Mouse (Mus musculus) hindlimb bud, embryonic 11.5 days (tissue): ENCODE data around the gene Klhl8.

Experiments
- DNase-seq: peaks from one replicate; pipeline ENCODE4 v3.0.0-alpha.2; 2012; ENCODE audit warnings: low read depth, low spot score; ENCODE audit errors: extremely low spot score

The Klhl8 gene

DNA sequence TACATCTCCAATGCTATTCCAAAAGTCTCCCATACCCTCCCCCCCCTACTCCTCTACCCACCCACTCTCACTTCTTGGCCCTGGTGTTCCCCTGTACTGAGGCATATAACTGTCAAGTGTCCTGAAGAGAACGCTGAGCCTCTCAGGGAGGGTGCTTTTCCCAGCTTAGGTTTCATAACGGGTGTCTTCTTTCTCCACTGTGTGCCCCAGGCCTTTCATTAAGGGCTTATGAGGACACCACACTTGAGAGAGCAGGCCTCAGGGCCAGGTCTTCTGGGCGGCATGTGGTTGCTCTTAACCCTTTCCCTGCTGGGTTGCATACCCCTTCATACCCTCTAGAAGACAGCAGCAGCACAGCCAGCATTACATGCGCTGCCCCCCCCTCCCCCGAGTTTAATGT lies 64.5 kb downstream of the Klhl8 start:
- no peak for DNase-seq

GRCm38 (mm10) chr5:103846154-103846551 lies 64.9 kb downstream of the Klhl8 start:
- no peak for DNase-seq

DNA sequence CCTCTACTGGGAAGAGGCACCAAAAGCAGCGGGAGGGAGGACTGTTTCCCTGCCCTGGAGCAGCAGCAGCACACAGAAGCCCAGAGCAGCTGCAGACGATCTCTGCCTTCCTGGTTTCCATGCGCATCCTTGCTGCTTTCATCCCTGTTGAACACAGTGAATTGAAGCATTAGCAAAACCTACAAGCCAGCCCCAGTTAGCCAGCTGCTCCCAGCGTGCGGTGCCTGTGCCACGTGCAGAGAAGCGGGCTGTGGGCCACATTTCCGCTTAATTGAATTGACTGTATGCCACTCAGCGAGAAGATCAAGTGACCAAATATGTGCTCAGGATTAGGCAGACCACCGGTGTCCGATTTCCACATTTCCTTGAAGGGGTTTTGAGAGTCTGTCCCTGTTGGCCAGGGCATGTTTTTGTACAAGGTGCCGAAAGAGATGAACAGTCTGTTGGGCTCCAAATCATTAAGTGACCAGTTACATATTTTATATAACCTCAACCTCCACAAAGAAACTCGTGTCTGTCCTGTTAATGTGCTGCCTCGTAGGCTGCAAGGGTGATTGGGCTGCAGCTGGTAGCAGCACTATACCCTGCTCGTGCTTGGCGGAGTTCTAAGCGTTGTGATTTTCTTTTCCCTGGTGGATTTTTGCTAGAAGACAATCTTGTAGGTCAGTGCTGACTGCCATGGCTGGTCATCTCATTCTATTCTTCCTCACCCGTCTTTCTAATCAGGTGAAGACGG lies 65.5 kb downstream of the Klhl8 start:
- DNase-seq: no peak

DNA sequence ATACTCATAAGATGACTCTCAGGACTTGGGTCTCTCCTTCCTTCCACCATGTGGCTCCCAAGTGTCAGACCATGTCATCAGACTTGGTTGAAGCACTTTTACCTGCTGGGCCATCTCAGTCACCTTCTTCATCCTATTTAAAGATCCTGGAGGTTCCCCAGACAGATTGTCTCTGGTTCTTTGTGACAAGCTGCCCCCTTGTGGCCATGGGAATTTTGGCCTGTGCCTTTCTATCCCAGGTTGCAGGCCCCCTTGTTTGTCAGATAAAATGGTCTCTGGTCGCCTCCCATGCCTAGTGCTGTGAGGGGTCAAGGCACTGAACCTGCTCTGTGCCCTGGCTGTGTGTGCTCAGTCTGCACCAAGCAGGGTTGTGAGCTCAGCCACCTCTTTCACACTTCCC lies 67.1 kb downstream of the Klhl8 start:
- DNase-seq: no peak

GRCm38 (mm10) chr5:103839265-103839626 lies 71.8 kb downstream of the Klhl8 start:
- no peak for DNase-seq

DNA sequence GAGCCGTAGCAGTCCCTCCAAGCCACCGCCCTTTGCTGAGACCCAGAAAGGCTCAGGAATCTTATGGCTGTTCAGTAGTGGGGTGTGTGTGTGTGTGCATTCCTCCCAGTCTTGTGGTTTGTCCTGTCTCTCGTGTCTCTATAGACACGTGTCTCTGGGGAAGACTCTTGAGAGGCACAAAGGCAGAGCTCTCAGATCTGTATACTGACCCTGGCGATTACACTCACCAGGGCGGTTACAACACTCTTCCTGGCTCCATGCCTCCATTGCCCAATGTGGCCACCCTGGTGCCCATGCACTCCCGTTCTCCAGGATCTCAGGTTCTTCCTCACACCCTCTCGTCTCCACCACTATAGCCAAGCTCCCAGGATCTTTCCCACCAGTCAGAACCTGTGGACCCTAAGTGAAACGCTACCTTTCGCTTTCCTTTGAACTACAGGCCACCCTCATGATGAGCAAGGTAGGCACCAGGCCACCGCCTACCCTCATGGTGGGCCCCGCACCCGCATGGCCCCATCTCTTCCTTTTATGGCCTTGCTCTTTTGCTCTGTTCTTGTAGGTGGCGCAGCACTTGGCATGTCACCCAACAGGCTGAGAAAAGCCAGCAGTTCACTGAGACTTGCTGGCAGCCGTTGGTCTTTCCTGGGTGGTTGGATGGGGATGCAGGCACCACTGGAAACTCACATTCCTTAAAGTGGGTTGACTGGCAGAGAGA lies 72.4 kb downstream of the Klhl8 start:
- no peak for DNase-seq

DNA sequence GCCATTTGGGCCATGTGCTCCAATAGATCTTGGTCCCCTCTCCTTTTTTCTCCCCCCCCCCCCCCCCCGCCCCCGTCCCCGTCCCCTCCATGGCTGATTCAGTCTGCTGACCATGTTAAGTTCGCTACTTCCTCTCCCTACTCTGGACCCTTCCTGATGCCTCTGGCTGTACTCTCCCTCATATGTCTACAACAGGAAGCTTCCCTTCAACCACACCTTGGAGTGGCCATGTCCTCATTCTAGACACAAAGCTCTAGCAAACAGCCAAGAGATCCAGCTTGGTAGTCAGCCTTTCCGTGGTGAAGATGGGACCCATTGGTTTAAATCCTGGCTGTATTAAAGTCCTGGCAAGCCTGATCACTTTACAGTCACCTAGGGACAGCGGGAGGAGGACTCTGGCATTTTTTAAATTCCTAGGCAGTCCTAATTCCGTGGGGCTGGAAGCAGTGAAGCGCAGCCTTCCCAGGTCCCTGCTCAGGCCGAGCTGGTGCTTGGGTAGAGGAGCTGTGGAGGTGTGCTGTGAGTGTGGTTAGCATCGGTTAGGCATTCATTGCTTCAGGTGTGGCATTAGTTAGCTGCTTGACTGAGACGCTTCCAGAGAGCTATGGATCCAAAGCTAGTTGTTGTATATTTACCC lies 74.8 kb downstream of the Klhl8 start:
- no peak for DNase-seq

DNA sequence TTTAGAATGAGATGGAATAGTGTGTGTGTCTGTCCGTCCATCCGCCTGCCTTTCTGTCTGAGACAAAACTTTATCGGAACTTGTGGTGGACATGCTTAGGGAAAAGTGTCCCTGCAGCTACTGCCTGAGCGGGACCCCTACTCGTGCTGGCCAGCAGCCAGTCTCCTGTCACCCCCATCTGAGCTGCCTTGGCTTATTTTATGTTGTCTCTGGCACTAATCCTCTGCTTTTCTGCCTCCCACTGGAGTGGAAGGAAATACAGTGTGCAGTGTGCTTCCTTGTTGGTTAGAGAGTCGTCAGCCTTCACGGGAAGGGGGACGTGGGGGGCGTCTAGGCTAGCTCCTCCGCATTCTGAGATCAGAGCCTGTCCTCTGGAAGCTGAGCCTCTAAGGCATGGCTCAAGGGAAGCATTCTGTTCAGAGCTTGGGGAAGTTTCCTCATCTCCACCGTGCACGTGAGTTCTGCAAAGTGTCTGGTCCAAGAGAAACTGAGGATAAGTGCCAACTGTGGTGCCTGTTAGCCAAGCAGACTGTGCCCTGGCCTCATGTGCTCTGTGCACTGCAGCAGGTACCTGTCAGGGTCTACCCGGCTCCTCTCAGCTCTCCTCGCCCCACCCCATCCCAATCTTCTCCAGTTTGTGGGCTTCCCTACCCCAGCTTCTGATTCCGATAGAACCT lies 75.5 kb downstream of the Klhl8 start:
- DNase-seq: no peak

DNA sequence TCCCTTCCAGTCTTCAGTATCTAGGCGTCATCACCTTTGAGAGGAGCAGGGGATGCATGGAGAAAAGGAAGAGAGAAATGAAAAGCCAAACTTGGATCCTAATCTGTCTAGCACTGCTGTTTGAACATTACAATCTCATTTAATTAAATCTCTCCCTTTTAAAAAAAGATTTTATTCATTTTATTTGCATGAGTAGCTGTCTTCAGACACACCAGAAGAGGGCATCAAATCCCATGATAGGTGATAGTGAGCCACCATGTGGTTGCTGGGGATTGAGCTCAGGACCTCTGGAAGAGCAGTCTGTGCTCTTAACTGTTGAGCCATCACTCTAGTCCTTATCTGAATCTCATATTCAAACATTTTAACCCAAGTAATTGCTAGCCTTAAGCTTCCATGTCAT lies 80.2 kb downstream of the Klhl8 start:
- no peak for DNase-seq

- DNase-seq: no peak
Observed at GRCm38 (mm10) chr5:103829158-103829557, 81.9 kb downstream of the Klhl8 start.

DNA sequence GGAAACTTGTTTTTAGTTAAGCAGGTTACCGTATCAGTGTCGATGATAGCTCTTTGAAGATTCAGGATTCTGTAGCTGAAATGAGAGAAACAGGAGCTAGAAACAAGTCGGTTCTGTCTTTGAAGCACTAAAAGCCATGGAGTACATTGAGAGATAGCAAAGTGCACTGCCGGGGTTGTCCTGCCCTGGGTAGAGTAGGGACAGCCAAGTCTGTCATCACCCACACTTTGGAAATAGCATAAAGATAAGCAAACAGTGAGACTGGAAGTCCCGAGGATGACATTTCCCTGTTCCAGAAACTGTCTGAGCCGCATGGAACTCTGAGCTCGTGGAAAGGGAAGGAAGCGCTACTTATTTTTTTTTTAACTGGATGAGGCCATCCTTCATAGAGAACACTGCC lies 82.3 kb downstream of the Klhl8 start:
- no peak for DNase-seq

GRCm38 (mm10) chr5:103828304-103828703 lies 82.8 kb downstream of the Klhl8 start:
- DNase-seq: no peak

DNA sequence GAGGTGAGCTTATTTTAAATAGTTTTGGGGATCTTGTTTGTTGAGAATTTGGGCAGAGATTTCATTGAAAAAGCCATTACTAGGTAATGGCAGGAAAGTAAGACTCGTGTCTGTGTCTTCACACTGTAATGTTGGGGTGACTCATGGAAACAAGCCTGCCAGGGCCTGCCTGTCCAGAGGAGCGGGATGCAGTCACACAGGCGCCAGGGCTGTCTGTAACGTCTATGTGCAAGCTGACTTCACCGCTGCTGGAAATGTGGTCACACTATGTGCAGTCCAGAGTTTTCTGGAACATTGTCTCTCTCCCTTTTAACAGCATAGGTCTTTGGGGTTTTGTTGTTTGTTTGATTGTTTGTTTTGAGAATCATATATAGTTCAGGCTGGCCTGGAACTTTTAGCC lies 88.1 kb downstream of the Klhl8 start:
- DNase-seq: no peak

DNA sequence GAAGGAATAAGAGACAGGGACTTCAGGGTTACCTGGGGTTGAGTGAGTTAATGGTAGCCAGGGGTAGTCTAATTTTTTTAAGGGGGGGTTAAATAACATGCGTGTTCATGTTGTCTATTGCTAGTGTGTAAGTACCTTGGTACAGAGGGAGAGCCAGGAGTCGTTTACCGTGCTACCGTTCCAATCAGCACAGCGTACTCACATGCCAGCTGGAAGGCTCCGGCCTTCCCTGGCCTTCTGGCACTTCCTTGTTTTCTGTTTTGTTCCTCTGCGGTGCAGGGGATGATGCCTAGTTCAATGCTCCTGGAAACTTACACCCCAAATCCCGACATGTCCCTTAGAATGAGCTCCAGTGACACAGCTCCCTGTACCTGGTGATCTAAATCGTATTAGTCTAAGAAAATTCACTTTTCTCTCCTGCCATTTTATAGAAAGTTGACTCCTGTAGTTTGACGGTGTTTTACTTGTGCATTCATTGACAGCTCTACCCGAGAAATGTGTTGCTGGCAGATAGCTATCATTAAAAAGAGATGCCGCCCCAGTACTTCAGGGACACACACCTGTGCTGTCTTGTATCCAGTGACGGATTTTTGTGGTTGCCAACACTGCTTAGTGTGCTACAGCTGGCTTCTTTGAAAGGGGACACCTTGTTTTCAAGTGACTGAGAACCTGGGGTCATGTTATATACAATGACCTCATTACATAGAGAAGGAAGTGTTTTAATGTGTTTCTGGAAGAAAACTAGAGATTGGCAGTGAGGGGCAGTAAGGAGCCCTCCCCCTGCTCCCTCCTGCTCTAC lies 89.4 kb downstream of the Klhl8 start:
- no peak for DNase-seq

DNA sequence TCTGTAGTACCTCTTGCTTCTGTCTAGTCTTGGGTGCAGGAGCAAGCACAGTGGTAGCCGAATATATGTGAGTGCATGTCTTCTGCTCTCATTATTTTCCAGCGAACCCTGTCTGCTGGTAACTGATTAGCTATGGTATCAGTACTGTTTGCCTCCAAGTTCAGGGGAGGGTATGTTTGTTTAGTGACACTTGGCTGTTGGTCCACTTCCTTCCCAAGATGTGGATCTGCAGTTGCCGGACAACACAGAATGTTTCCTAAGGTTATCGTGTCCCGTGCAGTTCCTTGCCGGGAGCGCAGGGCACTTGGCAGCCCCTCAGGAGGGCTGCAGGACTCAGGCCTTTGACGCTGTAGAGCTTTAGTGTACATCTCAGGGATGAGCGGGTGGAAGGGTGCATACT lies 90.0 kb downstream of the Klhl8 start:
- no peak for DNase-seq

DNA sequence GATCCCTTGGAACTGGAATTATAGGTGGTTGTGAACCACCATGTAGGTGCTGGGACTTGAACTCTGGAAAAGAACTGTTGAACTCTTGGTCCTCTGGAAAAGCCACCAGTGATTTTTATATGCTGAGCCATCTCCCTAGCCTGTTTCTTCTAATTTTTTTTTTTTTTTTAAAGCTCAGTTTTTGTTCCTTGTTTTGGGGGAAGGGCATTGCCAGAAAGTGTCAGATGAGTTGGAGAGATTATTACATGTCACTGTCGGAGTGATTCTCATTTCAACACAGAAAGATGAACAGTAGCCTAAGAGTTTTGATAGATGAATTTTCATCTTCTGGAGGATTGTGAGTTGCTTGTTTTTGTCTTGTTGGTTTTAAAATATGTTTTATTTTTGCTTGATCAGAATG lies 91.4 kb downstream of the Klhl8 start:
- no peak for DNase-seq

DNA sequence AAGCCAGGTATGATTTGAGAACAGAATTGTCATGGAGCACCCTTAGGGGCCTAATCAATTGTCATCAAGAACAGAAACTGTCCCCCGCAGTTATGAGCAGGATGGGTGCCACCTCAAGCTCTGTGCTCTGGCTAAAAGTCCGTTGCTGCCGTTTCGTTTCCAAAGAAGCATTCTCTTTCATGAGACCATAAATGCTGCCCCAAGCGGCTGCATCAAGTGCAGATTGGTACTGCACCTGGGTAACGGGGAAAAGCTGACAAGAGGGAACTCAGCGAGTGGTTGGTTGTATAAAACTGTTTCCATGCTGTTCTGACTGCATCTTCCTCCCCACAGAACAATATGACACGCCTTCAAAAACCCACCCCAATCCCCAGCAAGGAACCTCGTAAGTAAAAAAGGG lies 92.5 kb downstream of the Klhl8 start:
- DNase-seq: no peak

- DNase-seq: peak; percentile 71
Observed at GRCm38 (mm10) chr5:103817754-103818153, 93.3 kb downstream of the Klhl8 start.

DNA sequence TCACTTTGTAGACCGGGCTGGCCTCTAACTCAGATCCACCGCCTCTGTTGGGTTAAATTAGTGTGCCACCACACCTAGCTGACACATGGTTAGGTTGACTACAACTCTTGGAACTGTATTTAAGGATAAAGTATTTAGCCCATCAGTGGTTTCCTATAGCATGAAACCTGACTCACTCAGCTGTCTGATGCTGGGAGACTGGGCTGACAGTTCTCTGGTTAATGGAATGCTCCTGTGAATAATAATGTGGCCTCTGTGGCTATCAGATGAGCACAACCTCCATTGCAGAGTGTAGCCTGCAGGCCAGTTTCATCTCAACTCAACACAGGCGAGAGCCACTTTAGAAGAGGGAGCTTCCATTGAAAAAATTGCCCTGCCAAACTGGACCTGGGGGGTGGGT lies 94.3 kb downstream of the Klhl8 start:
- DNase-seq: no peak

DNA sequence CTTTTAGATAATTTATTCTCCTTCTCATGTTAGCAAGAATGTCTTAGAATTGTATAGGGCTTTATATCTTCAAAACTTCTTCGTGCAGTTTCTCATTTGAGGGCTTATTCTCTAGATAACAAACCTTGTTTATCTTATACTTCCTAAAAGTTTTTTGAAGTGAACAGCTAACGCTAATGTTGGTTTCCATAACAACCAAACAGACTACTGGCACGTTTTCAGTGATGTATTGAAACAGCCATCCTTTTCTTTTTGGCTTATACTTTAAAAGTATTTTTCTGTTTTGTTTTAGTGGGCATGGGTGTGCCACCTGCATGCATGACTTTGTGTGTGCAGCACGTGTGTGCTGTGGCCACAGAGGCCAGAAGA lies 95.8 kb downstream of the Klhl8 start:
- DNase-seq: no peak
